Mouse (Mus musculus): ENCODE data around the gene Itgb1bp1.

Itgb1bp1 gene

DNA sequence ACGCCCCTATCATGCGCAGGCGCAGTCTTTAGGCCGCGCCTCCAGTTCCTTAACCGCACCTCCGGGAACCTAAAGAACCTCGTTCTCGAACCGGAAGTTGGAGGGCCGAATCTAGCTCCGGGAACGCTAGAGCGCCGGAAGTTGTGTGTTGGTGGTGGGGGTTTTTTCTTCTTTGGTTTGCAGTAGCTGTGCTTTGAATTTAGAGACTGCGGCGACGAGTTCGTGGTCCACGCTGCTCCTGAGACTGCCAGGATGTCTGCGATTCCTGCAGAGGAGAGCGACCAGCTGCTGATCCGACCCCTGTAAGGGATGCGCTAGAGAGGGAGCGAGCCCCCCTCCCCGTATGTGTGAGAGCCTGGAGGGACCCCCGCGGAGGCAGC, at the start of gene Itgb1bp1:
Itgb1bp1 (minus strand) TSS at position 42 of the 380 bp plus-strand sequence.
- DNase-seq (ENCODE audit: low read depth, low spot score), result peak; percentile 96

DNA sequence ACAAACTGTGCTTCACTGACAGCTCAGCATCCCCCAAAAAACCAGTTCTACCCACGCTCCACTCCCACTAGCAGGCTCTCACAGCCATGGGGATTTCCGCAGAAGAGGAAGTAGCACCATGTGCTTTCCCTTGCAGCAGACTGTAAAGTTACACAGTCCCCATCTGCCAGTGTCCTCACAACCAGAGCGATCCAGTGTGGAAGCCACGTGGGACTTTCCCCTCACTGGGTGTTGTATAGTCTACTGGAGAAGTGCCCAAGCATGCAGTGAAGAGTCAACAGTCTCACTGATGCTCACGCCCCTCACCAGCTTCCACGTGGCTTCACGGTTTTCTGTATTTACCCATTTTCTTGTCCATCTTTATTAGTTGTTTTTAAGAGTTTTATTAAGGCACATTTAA, 49.8 kb upstream of the Itgb1bp1 start:
- DNase-seq (ENCODE audit: low read depth, low spot score), result no peak

DNA sequence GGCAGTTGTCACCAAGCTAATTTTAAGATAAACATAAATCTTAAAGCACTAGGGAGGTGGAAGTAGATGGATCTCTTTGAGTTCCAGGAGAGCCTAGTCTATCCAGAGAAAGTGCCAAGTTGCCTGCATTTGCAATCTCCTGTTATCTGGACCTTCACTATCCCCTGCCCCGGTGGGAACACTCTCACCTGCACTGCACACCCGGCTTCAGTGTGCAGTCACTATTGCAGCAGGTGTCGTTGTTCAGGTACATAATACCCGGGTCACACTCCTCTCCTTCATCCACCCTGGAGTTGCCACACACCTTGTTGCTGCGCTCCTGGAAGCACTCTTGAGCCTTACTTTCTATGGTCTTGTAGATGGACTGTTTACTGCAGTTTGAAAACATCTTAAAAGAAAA, 47.7 kb upstream of the Itgb1bp1 start:
- no peak for DNase-seq (ENCODE audit: low read depth, low spot score)

DNA sequence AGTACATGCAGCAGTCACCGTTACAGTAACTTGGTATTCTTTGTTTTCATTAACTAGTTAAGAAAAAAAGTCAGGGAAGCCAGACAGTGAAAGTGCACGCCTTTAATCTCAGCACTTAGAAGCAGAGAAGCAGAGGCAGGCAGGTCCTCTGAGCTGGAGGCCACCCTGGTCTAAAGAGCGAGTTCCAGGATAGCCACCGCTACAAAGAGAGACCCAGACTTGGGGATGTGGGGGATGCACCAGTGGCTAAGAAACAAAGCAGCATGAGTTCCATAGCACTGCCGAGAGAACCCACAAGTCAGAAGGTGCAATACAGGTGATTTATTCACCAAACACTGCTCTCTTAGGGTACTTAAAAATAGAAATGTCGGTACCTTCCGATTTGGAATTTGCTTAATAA, 46.9 kb upstream of the Itgb1bp1 start:
- DNase-seq (ENCODE audit: low read depth, low spot score), result no peak

DNA sequence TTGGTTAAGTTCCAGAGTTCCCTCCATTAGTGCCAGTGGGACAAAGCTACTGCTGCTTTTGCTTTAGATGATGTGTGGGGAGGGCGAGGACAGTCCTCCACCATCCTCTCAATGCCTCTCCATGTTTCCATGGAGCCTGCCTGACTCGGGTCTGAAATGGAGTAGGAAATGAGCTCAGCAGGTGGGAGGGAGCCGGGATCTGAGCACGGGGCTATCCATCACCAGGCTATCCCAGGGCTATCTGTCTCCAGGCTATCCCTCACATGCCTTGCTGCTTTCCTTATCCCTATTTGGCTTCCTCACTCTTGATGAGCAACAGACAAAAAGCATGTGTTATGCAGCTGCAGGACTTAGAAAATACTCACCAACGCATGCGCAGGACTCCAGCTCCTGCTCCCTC, 45.6 kb upstream of the Itgb1bp1 start:
- no peak for DNase-seq (ENCODE audit: low read depth, low spot score)

DNA sequence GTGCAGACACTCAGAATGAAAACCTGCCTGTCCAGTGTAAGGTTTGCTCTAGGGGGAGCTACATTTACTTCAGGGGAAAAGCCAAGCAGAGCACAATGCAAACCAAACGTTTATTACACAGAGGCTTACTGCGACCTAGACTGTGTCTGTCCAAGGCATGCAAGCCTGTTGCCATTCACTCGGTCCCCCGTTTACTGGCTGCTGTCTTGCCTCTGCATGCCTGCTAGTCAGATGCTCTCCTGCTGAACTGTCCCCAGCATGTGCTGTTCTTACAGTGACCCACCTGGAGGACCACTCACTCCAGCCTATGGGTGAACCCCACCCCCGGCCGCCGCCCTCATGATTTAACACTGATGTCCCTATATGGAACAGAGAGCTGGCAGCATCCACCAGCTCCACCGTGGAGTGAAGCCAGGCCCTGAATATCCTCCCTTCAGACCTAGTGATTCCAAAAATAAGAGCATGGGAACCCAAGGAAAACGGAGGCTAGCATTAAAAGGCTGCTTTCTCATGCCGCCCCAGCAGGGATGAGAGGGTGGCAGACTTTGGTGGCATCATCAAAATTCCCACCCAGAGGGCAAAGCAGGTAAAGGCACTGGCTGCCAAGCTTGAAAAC, 45.0 kb upstream of the Itgb1bp1 start:
- no peak for DNase-seq (ENCODE audit: low read depth, low spot score)

DNA sequence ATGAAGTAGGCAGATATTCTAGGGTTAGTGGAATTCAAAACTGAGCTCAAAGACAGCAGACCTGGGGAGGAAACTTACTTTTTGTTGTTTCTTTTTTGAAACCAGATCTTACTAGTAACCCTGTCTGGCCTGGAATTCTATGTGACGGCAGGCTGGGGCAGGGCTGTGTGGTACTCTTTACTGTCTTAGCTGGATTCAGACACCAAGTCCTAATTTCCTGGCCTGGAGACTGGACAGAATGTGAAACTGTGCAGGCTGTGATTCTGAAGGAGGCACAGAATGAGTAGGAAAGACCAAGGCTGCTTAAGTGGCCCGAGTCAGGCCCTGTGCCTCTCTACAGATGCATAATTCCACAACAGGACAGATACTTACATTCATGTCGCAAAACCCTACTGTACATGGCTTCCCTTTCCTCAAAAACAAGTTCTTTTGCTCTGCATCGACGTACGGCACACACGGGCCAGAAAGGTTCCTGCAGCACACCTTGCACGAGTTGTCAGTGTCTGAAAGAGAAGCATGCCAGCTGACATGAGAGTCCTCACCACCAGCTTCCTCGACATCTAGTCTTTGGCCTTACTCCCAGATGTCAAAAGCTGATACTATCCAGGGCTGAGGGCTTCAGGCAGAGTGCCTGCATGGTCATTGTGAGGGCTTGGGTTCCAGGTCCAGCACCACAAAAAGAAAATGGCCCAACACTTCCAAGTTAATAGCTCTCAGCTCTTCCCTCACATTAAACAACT, 43.7 kb upstream of the Itgb1bp1 start:
- no peak for DNase-seq (ENCODE audit: low read depth, low spot score)

DNA sequence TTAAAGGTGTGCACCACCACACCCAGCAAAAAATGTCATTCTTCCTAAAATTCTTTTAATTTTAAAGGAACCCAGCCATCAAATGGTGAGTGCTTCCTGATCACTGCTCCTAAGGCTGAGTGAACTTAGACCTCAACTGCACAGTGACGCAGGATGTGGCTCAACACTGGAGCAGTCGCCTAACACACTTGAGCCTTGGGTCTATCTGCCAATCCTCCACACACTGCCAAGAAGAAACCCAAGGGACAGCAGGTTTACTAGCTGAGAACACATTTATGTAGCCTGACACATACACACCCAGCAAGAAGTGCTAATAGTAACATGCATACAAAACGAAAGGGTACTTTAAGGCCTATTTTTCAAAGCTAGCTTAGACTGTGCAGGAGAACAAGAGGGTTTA, 40.2 kb upstream of the Itgb1bp1 start:
- DNase-seq (ENCODE audit: low read depth, low spot score), result no peak

DNA sequence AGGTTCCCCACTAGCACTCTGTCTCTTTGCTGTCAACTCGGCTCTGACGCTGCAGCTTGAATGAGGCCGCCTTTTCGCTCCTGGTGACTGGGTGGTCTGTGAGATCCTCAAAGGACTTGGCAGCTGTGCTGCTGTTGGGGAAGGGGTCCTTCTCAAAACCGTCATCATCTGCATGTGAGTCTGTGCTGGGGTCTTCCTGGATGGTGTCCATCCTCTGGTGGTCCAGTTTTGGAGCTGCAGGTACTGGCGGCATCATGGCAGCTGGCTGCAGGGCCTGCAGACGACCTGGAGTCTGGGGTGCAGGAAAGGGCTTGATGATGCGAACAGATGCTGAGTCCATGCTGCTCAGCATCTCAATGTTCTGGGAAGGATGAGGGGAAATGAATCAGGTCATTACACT, 39.2 kb upstream of the Itgb1bp1 start:
- no peak for DNase-seq (ENCODE audit: low read depth, low spot score)

DNA sequence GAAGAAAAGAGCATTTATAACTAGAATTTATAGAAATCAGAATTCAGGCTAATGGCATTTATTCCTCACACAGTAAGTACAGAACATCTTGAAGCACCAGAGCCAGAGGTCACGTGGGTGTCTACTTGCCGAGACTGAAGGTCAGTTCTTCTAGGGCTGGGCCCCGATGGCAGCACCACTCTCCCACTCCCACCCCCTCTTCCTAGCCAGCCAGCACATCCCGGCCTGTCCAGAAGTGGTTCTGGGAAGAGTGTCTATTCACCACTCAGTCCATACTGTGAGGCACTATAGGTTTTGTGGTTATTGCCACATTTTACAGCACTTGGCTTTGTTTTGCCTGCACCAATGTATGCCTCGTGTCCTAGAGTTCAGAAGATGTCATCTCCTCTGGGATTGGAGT, 38.0 kb upstream of the Itgb1bp1 start:
- no peak for DNase-seq (ENCODE audit: low read depth, low spot score)

DNA sequence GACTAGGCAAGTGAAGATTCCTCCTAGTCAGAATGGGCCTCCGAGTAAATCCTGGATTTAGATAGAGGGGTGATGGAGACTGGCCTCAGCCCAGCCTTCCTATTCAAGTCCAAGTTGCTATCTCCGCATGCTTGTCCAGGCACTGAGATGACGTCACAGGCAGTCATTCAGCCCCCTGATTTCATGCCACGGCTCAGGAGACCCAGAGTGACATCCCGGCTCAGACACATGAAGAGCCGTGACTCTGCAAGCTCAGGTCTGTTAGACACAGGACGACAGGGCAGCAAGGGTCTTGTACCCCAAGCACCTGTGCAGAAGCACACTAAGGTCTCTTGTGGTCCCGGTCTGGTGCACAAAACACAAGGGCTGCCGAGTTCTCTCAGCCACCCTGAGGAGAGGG, 36.8 kb upstream of the Itgb1bp1 start:
- no peak for DNase-seq (ENCODE audit: low read depth, low spot score)

DNA sequence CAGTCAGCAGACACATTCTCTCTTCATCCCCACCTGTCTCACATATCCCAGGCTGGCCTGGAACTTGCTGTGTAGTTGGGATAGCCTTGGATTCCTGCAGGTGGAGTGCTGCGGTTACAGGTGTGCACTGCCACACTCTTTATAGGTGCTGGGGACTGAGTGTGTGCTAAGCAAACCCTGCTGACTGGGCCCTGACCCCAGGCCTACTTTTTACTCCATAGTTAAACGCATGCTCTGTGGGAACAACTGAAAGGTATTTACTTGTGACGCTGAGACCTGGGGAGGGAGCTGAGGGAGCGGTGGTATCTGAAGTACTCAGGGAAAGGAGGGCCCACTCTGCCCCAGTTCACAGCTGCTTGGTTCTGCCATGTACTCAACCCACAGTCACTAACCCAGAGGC, 36.2 kb upstream of the Itgb1bp1 start:
- no peak for DNase-seq (ENCODE audit: low read depth, low spot score)

DNA sequence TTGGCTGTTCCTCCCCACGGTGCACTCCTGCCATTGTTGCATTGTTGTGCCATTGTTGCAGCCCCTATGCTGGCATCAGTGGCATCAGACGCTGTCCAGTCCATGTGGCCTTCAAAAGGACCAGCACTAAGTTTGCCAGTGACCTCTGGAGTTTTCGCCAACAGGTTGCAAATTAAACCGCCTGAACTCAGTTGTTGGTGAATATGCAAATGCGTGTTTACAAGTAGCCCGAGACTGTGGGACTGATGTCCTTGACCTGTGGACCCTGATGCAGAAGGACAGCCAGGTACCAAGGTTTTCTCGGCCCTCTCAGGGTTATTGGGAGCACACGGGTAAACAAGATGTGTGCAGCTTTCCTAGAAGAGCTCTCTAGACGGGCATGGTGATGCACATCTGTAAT, 35.1 kb upstream of the Itgb1bp1 start:
- no peak for DNase-seq (ENCODE audit: low read depth, low spot score)

DNA sequence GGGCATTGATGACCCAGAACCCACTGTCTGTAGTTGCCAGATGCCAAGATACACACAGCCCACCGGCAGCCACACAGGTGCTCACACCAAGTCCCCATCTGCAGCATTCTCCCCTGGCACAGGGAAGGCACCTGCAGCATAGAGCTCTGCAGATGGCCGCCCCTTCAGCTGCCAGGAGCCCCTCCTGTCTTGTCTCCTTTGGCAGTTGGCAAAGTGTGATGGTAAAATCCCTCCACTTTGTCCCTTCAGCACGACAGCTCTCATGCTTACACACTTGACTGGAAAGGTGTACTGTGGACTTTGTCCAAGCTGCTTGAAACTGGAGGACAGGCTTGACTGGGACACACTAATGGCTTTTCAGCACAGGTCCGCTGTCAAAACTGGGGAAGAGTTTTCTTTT, 34.2 kb upstream of the Itgb1bp1 start:
- no peak for DNase-seq (ENCODE audit: low read depth, low spot score)

DNA sequence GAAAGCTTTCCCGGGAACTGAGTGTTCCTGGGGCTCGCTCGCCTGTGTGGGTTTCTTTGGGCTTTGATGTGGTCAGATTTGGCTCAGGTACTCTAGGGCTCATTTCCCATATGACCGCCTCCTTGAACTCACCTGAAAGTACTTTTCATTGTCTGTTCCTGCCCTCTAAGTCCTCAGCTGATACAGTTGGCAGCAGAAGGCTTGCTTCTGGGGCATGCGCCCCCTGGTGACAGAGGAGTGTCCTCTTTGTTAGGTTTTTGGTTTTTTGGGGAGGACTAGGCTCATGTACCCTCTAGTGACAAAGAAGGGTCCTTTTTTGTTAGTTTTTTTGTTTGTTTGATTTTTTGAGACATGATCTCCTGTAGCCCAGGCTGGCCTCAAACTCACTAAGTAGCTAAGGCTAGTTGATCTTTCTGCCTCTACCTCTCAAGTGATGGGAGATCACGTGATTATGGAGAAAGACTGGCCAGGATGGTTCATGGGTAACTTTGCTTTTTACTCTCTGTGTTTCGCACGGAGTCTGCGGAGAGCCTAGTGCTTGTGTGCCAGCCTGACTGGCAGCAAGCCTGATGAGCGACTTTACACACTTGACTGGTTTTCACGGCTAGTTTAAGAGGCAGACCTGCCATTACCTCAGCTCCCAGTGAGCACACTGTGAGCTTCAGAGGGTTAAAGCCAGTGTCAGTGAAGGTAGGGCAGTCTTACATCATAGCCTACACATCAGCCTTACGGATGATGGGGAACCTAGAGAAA, 32.2 kb upstream of the Itgb1bp1 start:
- DNase-seq (ENCODE audit: low read depth, low spot score), result peak; percentile 46

DNA sequence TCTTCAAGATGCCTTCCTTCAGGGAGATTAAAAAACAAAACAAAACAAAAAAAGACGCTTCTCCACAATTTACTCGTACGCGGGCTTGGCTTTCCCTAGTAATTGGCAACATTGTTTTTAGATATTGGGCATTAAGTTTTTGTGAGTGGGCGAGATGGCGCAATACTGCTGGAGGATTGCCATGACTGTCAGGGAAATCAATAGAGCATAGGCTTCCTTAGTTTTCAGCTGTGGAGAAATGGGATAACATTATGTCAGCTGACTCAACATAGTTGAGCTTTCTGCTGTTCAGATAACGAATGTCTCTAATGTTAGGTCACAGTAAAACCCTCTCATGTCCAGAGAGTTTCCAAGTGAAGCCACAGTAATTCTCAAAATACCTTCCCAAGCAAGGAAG, 30.8 kb upstream of the Itgb1bp1 start:
- no peak for DNase-seq (ENCODE audit: low read depth, low spot score)

DNA sequence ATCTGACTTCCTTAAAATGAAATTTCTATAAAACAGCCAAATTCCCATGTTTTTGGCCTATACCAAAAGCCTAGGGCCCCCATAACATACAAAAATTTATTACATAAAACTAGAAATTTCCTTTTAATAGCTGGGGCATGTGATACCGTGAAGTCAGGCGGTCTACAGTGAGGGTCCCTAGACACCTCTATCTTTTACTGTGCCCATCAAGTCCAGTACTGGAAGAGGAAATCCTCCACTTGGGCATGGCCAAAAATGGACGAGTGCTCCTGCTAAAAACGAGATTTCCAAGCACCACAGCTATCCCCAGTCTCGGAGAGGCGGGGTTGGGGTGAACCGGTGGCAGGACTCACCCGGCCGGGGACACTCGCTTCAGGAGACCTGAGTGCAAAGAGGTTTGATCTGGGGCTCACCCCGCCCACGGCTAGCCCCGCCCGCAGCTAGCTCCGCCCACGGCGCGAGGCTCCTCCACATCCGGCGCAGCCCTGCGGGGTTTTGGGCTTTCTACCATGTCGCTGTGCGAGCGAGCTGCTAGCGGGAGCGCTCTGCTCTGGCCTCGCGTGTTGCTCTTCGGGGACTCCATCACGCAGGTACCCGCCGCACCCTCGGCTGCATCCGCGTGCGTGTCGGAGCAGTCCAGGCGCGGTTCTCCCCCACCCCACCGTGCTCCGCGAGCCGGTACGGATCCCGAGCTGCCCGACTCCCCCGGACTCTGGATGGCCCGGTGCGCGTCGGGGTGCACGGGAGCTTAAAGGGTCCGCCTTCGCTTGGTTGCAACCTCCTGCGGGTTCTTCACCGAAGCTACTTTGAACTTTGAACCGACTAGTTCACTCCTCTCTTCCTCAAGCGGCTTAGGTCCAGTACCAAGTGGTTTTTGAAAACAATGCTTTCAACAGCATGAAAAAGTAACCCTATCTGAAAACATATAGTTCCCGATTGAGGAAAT, 30.1 kb upstream of the Itgb1bp1 start, which contains the start of gene Iah1:
Iah1 (plus strand) TSS at position 467 of the 946 bp plus-strand sequence.
- peak; percentile 74 for DNase-seq (ENCODE audit: low read depth, low spot score)

DNA sequence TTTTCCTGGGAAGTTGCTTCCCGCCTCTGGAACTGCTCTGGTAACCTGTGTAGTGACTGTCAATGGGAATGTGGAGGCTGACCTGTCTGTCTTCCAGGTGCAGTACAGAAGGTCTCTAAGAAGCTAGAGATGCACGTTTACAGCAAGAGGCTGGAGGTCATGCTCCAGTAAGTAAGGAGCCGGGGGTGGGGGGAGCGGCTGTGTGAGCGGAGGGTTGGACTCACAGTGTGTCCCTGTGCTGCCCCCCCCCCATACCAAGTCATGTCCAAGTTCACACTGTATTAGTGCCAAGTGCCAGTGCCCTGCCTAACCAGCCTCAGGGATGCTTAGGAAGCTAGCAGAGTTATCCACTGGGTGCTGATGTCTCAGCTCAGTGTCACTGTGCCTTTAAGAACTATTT, 26.1 kb upstream of the Itgb1bp1 start:
- DNase-seq (ENCODE audit: low read depth, low spot score), result no peak

DNA sequence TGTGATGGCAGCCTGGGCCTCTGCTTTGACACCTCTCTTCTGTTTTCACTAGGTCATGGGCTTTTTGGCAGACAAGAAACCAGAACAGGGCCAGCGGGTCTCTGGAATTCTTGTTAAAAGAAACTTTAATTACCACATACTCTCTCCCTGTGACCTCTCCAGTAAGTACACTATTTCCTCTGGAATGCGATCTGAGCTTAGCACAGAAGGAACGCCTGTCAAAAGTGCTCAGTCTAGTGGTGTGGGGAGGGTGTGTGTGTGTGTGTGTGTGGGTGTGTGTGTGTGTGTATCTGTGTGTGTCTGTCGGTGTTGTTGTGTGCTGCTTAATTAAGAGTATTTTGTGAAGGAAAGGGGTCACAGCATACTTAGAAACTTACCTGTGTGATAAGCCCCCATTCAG, 20.6 kb upstream of the Itgb1bp1 start:
- DNase-seq (ENCODE audit: low read depth, low spot score), result no peak

DNA sequence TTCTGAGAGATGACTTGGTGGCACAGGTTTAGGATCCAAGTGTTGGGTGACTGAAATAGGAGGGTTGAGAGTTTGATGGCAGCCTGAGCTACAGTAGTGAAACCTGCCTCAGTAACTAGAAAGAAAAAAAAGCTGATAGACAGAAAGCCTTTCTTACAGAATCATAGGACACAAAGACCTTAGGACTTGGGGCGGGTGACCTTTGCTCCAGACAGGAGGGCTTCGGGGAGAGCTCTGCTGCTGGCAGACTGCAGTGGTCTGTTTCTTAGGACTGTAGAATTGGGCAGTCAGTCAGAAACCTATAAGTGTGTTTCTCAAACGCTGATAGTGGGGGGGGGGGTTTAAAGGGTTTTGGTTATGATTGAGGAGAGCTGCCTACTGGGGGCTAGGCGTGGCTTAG, 19.7 kb upstream of the Itgb1bp1 start:
- no peak for DNase-seq (ENCODE audit: low read depth, low spot score)

DNA sequence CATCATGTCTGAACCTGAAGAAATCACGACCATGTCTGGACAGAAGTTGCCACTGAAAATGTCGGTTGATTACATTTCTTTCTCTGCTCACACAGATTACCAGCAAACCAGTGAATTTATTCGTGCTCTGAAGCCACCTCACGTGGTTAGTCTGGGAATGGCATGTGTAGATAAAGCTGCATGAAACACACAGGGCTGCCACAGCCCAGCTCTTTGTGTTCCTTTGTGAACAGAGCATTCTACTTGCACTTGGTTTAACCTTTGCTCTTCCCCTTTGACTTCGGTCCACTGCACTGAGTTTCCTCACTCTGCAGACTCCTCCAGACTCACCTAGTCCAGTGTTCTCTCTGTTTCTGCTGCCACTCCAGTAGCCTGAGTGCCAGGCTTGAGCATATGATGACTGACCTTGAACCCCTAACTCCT, 16.3 kb upstream of the Itgb1bp1 start:
- DNase-seq (ENCODE audit: low read depth, low spot score), result no peak

DNA sequence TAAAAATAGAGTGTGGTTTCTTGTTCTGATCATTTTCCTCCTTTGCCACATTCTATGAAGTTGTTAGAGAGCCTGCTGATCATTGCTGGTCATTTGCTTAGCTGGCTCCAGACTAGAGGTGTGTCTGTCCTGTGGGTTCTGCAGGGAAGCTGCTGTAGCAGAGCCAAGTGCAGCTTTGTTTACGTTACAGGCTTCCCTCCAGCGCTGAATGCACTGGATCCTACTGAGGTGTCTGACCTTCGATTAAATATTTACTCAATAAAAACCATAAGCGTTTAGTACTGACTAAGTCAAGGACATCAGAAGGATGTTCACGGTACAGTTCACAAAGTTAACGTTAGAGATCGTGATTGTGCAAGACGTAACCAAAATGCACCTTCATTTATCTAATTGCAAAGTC, 15.8 kb upstream of the Itgb1bp1 start:
- DNase-seq (ENCODE audit: low read depth, low spot score), result no peak
